Mouse (Mus musculus) hindbrain, postnatal 0 days (tissue): ENCODE measurements around the gene Samt3. TPM values are rescaled to one million over a fixed set of nuclear protein-coding genes. Genes with fewer than 3 reads are reported as not detected.

Experiments used
- ATAC-seq: fragments of 200-750 bp; cut with Nextera tagmentation; 2 replicates; pipeline ENCODE4 v1.8.0; 2017; ENCODE audit warnings: mild to moderate bottlenecking, moderate TSS enrichment, moderate library complexity
- DNase-seq: peaks from one replicate; pipeline ENCODE4 v3.0.0-alpha.2; 2015; ENCODE audit warnings: low spot score
- H3K27ac ChIP-seq: fragments of 300-500 bp; sonication (generic); 2 replicates; pipeline ENCODE4 v1.5.1; 2014; ENCODE audit warnings: mild to moderate bottlenecking
- H3K27me3 ChIP-seq: fragments of 300-500 bp; sonication (generic); 2 replicates; pipeline ENCODE4 v1.6.1; 2014; ENCODE audit warnings: low read length, mixed read lengths; ENCODE audit not compliant: insufficient read depth
- H3K36me3 ChIP-seq: fragments of 300-500 bp; sonication (generic); 2 replicates; pipeline ENCODE4 v1.6.1; 2014; ENCODE audit warnings: low read length, mixed read lengths; ENCODE audit not compliant: insufficient read depth
- H3K4me1 ChIP-seq: fragments of 300-500 bp; sonication (generic); 2 replicates; pipeline ENCODE4 v1.6.1; 2014; ENCODE audit warnings: antibody characterized with exemption, low read length, mixed read lengths; ENCODE audit not compliant: insufficient read depth
- H3K4me2 ChIP-seq: fragments of 300-500 bp; sonication (generic); 2 replicates; pipeline ENCODE4 v1.6.1; 2014; ENCODE audit warnings: low read depth, mild to moderate bottlenecking, low read length, moderate library complexity, mixed read lengths
- H3K4me3 ChIP-seq: fragments of 300-500 bp; sonication (generic); 2 replicates; pipeline ENCODE4 v1.5.1; 2014; ENCODE audit warnings: low read length
- H3K9ac ChIP-seq: fragments of 300-500 bp; sonication (generic); replicated peaks from 2 replicates; pipeline ENCODE4 v1.6.1; 2014; ENCODE audit warnings: mild to moderate bottlenecking, low read length, moderate library complexity, mixed read lengths
- H3K9me3 ChIP-seq: fragments of 300-500 bp; sonication (generic); 2 replicates; pipeline ENCODE4 v1.6.1; 2016; ENCODE audit warnings: low read length, mixed read lengths
- CTCF ChIP-seq: IDR thresholded peaks from 2 replicates; pipeline ENCODE4 v1.5.1; 2016; ENCODE audit warnings: antibody characterized with exemption, control low read depth, low read depth
- WGBS: fragments of 180-500 bp; shearing (Covaris S2); extraction: QIAGEN DNeasy Blood & Tissue Kit; methylation state at CpG from one replicate; pipeline ENCODE4 v1.1.7; 2014; 5-methylcytosine and 5-hydroxymethylcytosine counted together
- polyA plus RNA-seq: library from polyadenylated mRNA; unstranded; fragments of >200 nt; fragmentation: Nextera tagmentation; extraction: Ambion mirVana; gene quantifications from 2 replicates; pipeline ENCODE4 v1.2.1, GENCODE M21; 2015
- total RNA-seq: library from RNA; depleted of rRNA; stranded (reverse); fragments of >200 nt; gene quantifications from 2 replicates; pipeline ENCODE4 v1.2.3, GENCODE M21; 2014; rRNA removed

The Samt3 gene
- total RNA-seq (not detected in 2 replicates), polyA plus RNA-seq (not detected in 2 replicates)

DNA sequence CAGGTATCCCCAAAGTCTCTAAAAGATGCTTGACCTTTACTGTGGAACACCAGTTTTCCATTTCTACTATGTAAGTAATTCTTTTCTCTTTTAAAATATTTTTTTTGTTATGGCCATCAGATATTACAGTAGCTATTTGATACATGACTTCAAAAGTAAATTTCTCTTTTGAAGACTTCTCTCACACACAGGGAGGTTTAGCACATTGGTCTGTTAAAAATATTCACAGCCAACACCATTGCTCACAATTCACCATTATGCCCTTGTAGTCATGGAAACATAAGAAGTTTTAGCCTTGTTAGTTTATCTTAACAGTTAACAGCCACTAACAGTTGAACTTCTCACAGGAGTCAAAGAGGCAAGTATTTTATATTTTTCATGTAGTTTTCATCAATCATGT lies at the start of gene Samt3:
Gene Samt3 (plus strand): TSS at position 301 of the 400 bp plus-strand sequence.
- Histone ChIP-seq H3K9me3 (no peaks in the 10 kb centered on the region), H3K27ac (no peak within 1 kb of the TSS), H3K27me3 (no peaks in the 10 kb centered on the region), H3K9ac (no peak within 1 kb of the TSS), H3K4me3 (no peak within 1 kb of the TSS), H3K36me3 (no peaks in the 10 kb centered on the region), H3K4me2 (no peak within 1 kb of the TSS), H3K4me1 (no peaks in the 10 kb centered on the region)
- ATAC-seq (no peak), DNase-seq (no peak)
- no peak for TF ChIP-seq CTCF

GRCm38 (mm10) chrX:86016591-86016990 lies 27.4 kb upstream of the Samt3 start:
- Histone ChIP-seq H3K4me2 (no peak overlapping the region), H3K27ac (no peak overlapping the region), H3K9me3 (no peaks in the 10 kb centered on the region), H3K27me3 (no peaks in the 10 kb centered on the region), H3K36me3 (no peaks in the 10 kb centered on the region), H3K4me1 (no peaks in the 10 kb centered on the region), H3K9ac (no peak overlapping the region), H3K4me3 (no peak overlapping the region)
- 49% methylated on average over 1 of the region's 1 CpGs for WGBS
- ATAC-seq (no peak), DNase-seq (no peak)
- TF ChIP-seq CTCF, result no peak

DNA sequence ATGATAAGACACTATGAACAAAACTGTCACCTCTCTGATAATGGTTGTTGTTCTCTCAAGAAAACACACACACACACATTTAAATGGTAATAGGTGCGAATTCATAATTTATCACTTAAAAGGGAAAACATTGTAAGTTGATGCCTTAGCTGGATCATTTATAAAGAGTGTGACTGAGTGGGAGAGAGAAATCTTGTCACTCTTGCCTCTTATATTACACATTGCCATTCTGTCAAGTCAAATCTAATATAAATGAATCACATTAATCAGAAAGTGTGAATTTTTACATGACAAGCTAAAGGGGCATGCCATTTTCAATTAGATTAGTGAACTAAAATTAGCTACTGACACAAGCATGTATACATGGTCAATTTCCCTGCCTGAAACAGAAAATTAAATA lies 44.7 kb downstream of the Samt3 start:
- TF ChIP-seq CTCF, result no peak
- ATAC-seq (no peak), DNase-seq (no peak)
- WGBS, result 86% methylated on average over 1 of the region's 1 CpGs
- H3K4me3 ChIP-seq, result no peak overlapping the region
- H3K4me2 ChIP-seq, result no peak overlapping the region
- H3K9ac ChIP-seq, result no peak overlapping the region
- H3K36me3 ChIP-seq, result no peaks in the 10 kb centered on the region
- H3K9me3 ChIP-seq, result no peaks in the 10 kb centered on the region
- no peak overlapping the region for H3K27ac ChIP-seq
- H3K4me1 ChIP-seq, result no peaks in the 10 kb centered on the region
- no peaks in the 10 kb centered on the region for H3K27me3 ChIP-seq

Other genes starting within 250 kb of the Samt3 start
- not detected in 2 replicates for gene 5430427O19Rik, start 173.8 kb upstream of the Samt3 start, total RNA-seq
- 0.08 TPM in 1 of 2 replicates, not detected in the other for gene 5430427O19Rik, start 173.8 kb upstream of the Samt3 start, polyA plus RNA-seq
- 0.31 and 1.7 TPM in 2 replicates for gene Nr0b1, start 147.6 kb downstream of the Samt3 start, total RNA-seq
- 0.25 TPM in 2 replicates for gene Nr0b1, start 147.6 kb downstream of the Samt3 start, polyA plus RNA-seq